Mouse (Mus musculus): Measurements from ENCODE around the gene 1700025G04Rik.

DNA sequence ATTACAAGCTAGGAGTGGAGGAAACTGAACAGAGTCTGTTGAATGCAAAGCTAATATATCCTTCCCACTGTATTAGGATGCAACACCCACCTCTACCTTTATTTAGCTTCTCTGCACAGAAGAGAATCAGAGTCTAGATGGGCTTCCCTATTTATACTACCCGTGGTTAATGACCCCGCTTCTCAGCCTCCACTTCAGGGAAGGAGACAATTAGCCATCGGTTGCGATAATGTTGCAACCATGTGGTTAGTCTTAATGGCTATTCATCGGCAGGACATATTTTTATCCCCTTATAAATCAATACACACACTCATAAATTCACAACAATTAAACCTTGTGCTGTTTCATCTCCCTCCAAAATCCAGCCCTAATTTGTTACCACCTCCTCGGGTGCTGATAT lies 9.7 kb downstream of the 1700025G04Rik start:
- TF ChIP-seq CTCF (IDR thresholded peaks at IDR 0.05; ENCODE audit: extremely low read depth, insufficient read depth, low read length) (no peak), POLR2A (IDR thresholded peaks at IDR 0.05; ENCODE audit: extremely low read depth, insufficient read depth, low read length) (no peak)

Data from cortical plate, adult 2 months (tissue).